Mouse (Mus musculus) midbrain, postnatal 0 days (tissue): ENCODE results near the gene Galnt10. TPM values are rescaled to one million over a fixed set of nuclear protein-coding genes. Genes with fewer than 3 reads are reported as not detected.

ENCODE experiments used
- ATAC-seq: fragments of 200-750 bp; cut with Nextera tagmentation; 2 replicates; pipeline ENCODE4 v1.8.0; 2017; ENCODE audit warnings: moderate number of reproducible peaks, mild to moderate bottlenecking, moderate TSS enrichment, moderate library complexity; ENCODE audit not compliant: low FRiP score
- DNase-seq: peaks from one replicate; pipeline ENCODE4 v3.0.0-alpha.2; 2015; ENCODE audit warnings: low spot score
- H3K27ac ChIP-seq: fragments of 300-500 bp; sonication (generic); 2 replicates; pipeline ENCODE4 v1.5.1; 2014; ENCODE audit warnings: low read depth, mild to moderate bottlenecking, low read length, mixed read lengths
- H3K27me3 ChIP-seq: fragments of 300-500 bp; sonication (generic); 2 replicates; pipeline ENCODE4 v1.6.1; 2014; ENCODE audit warnings: low read length, control low read depth, mixed read lengths; ENCODE audit not compliant: insufficient read depth
- H3K36me3 ChIP-seq: fragments of 300-500 bp; sonication (generic); 2 replicates; pipeline ENCODE4 v1.6.1; 2014; ENCODE audit warnings: low read length, control low read depth, mixed read lengths; ENCODE audit not compliant: insufficient read depth
- H3K4me1 ChIP-seq: fragments of 300-500 bp; sonication (generic); 2 replicates; pipeline ENCODE4 v1.6.1; 2014; ENCODE audit warnings: mild to moderate bottlenecking, control low read depth, antibody characterized with exemption, low read length, mixed read lengths; ENCODE audit not compliant: insufficient read depth
- H3K4me2 ChIP-seq: fragments of 300-500 bp; sonication (generic); 2 replicates; pipeline ENCODE4 v1.6.1; 2014; ENCODE audit warnings: low read depth, mild to moderate bottlenecking, low read length, mixed read lengths; ENCODE audit not compliant: poor library complexity, severe bottlenecking
- H3K4me3 ChIP-seq: fragments of 300-500 bp; sonication (generic); 2 replicates; pipeline ENCODE4 v1.5.1; 2014; ENCODE audit warnings: low read depth, mild to moderate bottlenecking, low read length, moderate library complexity
- H3K9ac ChIP-seq: fragments of 300-500 bp; sonication (generic); replicated peaks from 2 replicates; pipeline ENCODE4 v1.6.1; 2014; ENCODE audit warnings: mild to moderate bottlenecking, low read length, moderate library complexity, mixed read lengths; ENCODE audit not compliant: poor library complexity, severe bottlenecking
- H3K9me3 ChIP-seq: fragments of 300-500 bp; sonication (generic); 2 replicates; pipeline ENCODE4 v1.6.1; 2016; ENCODE audit warnings: low read length, control low read depth
- CTCF ChIP-seq: IDR thresholded peaks from 2 replicates; pipeline ENCODE4 v1.5.1; 2016; ENCODE audit warnings: antibody characterized with exemption, mild to moderate bottlenecking
- WGBS: fragments of 180-500 bp; shearing (Covaris S2); extraction: QIAGEN DNeasy Blood & Tissue Kit; methylation state at CpG from one replicate; pipeline ENCODE4 v1.1.7; 2014; 5-methylcytosine and 5-hydroxymethylcytosine counted together
- polyA plus RNA-seq: library from polyadenylated mRNA; unstranded; fragments of >200 nt; fragmentation: Nextera tagmentation; extraction: Ambion mirVana; gene quantifications from 2 replicates; pipeline ENCODE4 v1.2.1, GENCODE M21; 2015
- total RNA-seq: library from RNA; depleted of rRNA; stranded (reverse); fragments of >200 nt; gene quantifications from 2 replicates; pipeline ENCODE4 v1.2.3, GENCODE M21; 2014

The Galnt10 gene
- total and polyA plus RNA-seq, 2 experiments from 2014 or later = 11.8 to 26.0 TPM

DNA sequence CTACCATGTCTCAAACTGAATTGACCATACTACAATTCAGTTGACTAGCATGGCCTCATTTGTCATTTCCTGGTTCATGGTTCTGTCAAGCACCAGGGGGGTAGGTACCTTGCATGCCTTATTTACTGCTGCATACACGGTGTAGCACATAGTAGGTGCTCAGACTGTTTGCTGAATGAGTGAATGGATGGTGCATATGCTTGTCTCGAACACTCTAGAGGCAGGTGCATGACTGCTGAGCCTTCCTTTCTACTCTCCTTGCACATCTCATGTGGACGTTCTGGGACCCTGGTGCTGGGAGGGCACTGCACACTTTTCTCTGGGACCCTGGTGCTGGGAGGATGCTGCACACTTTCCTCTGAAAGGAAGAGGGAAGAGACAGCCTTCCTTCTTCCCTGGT lies 13.0 kb downstream of the Galnt10 start:
- Histone ChIP-seq H3K4me1 (no peaks in the 10 kb centered on the region; the same call in 1 of the 2 replicates), H3K36me3 (no peaks in the 10 kb centered on the region), H3K27ac (no peak overlapping the region), H3K4me3 (no peak overlapping the region), H3K4me2 (no peak overlapping the region), H3K27me3 (no peaks in the 10 kb centered on the region), H3K9ac (no peak overlapping the region), H3K9me3 (no peaks in the 10 kb centered on the region)
- ATAC-seq = no peak
- 87% methylated on average over 3 of the region's 3 CpGs for WGBS
- DNase-seq = no peak
- no peak for TF ChIP-seq CTCF

DNA sequence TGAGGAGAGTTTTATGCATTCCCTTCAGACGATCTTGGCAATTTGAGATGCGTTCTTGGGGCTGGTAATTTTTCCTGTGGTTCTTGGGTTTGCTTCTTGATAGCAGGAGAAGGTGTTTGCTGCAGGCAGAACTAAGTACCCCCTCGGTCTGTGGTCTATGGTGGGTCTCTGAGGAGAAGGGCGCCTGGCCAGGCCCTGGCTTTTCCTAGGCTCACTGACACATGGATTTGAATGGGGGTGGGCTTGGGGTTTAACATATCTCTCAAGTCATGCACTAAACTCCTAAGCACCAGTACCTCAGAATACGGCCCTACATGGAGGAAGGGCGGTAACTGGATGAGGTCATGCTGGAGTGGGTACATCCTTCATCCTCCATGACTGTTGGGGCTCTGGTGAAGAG lies 13.5 kb downstream of the Galnt10 start:
- WGBS = 92% methylated on average over 6 of the region's 6 CpGs
- no peaks in the 10 kb centered on the region; the same call in 1 of the 2 replicates for H3K4me1 ChIP-seq
- H3K9me3 ChIP-seq = no peaks in the 10 kb centered on the region
- H3K4me2 ChIP-seq = no peak overlapping the region
- H3K9ac ChIP-seq = no peak overlapping the region
- no peak overlapping the region for H3K4me3 ChIP-seq
- no peak for DNase-seq
- ATAC-seq = no peak
- TF ChIP-seq CTCF = no peak
- H3K27me3 ChIP-seq = no peaks in the 10 kb centered on the region
- no peak overlapping the region for H3K27ac ChIP-seq
- H3K36me3 ChIP-seq = no peaks in the 10 kb centered on the region

DNA sequence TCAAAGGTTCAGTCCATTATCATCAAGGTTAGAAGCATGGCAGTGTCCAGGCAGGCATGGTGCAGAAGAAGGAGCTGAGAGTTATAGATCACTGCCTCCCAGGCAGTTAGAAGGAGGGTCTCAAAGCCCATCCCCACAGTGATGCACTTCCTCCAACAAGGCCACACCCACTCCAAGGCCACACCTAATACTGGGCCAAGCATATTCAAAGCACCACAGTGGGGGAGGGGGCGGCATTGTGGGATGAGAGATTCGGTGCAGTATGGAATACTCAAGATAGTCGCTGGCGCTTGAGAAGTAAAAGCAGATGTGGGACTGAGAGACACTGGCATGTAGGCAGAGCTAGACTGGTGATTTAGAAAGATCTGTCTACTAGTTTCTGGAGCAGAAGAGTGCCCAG lies 14.9 kb downstream of the Galnt10 start:
- 93% methylated on average over 4 of the region's 4 CpGs for WGBS
- Histone ChIP-seq H3K27me3 (no peaks in the 10 kb centered on the region), H3K4me1 (no peaks in the 10 kb centered on the region; the same call in 1 of the 2 replicates), H3K9me3 (no peaks in the 10 kb centered on the region), H3K9ac (no peak overlapping the region), H3K4me3 (no peak overlapping the region), H3K36me3 (no peaks in the 10 kb centered on the region), H3K27ac (no peak overlapping the region), H3K4me2 (no peak overlapping the region)
- ATAC-seq = no peak
- DNase-seq = no peak
- TF ChIP-seq CTCF = no peak

DNA sequence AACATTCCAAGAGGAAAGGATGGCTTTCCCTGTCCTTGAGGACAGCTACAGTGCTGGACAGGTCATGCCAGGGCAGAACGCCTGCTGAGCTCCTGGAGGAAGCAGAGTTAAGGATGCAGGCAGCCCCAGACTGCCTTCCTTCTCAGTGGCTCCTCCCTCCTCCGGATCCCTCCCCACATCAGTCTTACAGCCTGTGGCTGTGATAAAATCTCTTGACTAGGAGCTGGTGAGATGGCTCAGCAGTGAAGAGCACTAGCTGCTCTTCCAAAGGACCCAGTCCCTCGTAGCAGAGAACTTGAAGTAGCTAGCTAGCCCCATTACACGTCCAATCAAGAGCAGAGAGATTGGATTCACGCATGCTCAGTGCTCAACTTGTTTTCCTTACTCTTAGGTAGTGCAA lies 15.6 kb downstream of the Galnt10 start:
- H3K4me1 ChIP-seq = no peaks in the 10 kb centered on the region; the same call in 1 of the 2 replicates
- H3K9me3 ChIP-seq = no peaks in the 10 kb centered on the region
- no peak for DNase-seq
- H3K36me3 ChIP-seq = no peaks in the 10 kb centered on the region
- no peaks in the 10 kb centered on the region for H3K27me3 ChIP-seq
- WGBS = 68% methylated on average over 5 of the region's 5 CpGs
- no peak overlapping the region for H3K4me2 ChIP-seq
- ATAC-seq = no peak
- TF ChIP-seq CTCF = no peak
- no peak overlapping the region for H3K9ac ChIP-seq
- no peak overlapping the region for H3K4me3 ChIP-seq
- H3K27ac ChIP-seq = no peak overlapping the region

DNA sequence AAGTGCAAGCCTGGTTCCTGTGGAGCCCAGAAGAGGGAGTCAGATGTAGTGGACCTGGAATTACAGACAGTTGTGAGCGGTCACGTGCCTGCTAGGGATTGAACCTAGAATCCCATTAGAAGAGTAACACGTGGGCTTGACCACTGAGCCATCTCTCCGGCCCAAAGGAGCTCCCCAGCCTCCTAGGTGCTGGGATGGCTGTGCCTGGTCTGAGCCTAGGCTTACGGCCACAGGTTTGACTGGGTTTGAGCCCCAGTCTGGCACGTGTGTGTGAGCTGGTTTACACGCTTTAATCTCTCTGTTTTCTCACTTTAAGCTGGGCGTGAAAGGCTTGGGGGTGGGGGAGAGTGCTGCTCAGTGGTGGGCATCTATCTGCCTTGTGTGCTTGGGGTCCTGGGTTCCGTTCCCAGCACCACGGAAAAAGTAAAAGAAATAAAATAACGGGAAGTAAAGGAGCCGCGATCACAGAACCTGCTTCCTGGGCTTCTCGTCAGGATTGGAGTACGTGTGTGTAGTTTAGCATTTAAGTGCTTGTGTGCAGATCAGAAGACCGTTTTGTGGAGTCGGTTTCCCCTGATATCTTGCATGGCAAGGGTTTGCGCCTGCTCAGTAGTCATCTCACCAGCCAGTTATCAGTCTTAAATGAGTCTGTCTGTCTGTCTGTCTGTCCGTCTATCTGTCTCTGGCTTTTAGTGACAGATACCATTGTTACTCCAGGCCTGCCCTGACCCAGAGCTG lies 16.4 kb downstream of the Galnt10 start:
- Histone ChIP-seq H3K27ac (no peak overlapping the region), H3K9me3 (no peaks in the 10 kb centered on the region), H3K4me1 (no peaks in the 10 kb centered on the region; the same call in 1 of the 2 replicates), H3K4me2 (no peak overlapping the region), H3K27me3 (no peaks in the 10 kb centered on the region), H3K9ac (no peak overlapping the region), H3K36me3 (no peaks in the 10 kb centered on the region), H3K4me3 (no peak overlapping the region)
- 91% methylated on average over 19 of the region's 19 CpGs for WGBS
- no peak for TF ChIP-seq CTCF
- DNase-seq (no peak), ATAC-seq (no peak)

DNA sequence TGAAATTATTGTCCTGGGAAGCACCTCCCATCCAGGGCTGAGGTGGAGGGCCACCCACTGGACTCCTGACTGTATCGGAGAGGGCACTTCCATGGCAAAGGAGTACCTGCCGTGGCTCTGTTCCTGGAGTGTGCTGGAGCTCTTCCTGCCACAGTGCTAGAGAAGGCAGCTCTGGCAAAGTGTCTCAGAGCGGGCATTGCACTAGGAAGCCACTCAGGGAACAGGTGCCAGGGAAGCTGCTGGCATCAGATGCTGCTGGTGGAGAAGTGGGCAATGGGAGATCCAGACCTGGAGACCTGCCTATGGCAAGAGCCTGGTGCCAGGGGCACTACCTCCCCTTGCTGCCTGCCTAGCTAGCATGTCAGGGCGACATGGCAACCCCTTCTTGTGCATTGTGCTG lies 17.0 kb downstream of the Galnt10 start:
- no peak for TF ChIP-seq CTCF
- no peak overlapping the region for H3K9ac ChIP-seq
- no peaks in the 10 kb centered on the region for H3K9me3 ChIP-seq
- H3K27ac ChIP-seq = no peak overlapping the region
- H3K4me3 ChIP-seq = no peak overlapping the region
- ATAC-seq = no peak
- H3K4me2 ChIP-seq = no peak overlapping the region
- no peaks in the 10 kb centered on the region for H3K27me3 ChIP-seq
- no peak for DNase-seq
- H3K36me3 ChIP-seq = no peaks in the 10 kb centered on the region
- 72% methylated on average over 4 of the region's 4 CpGs for WGBS
- H3K4me1 ChIP-seq = no peaks in the 10 kb centered on the region; the same call in 1 of the 2 replicates
